Mouse (Mus musculus) C2C12 (cell line): ENCODE results near the gene Rab38.

Experiments
- CEBPB ChIP-seq: IDR thresholded peaks from one replicate; pipeline ENCODE4 v1.6.1; 2011; ENCODE audit warnings: low read depth, mild to moderate bottlenecking, control low read depth, moderate library complexity
- CTCF ChIP-seq: IDR thresholded peaks from one replicate; pipeline ENCODE4 v1.5.1; 2011; ENCODE audit not compliant: control insufficient read depth, insufficient read depth, insufficient read length
- MAX ChIP-seq: IDR thresholded peaks from one replicate; pipeline ENCODE4 v1.6.1; 2011; ENCODE audit warnings: mild to moderate bottlenecking, control low read depth
- MYOD1 ChIP-seq: IDR thresholded peaks from one replicate; pipeline ENCODE4 v1.6.1; 2011; ENCODE audit warnings: low read depth; ENCODE audit not compliant: control insufficient read depth, insufficient read length
- MYOG ChIP-seq: IDR thresholded peaks from one replicate; pipeline ENCODE4 v1.6.1; 2011; ENCODE audit not compliant: control insufficient read depth, insufficient read length; ENCODE audit errors: extremely low read depth
- USF1 ChIP-seq: IDR thresholded peaks from one replicate; pipeline ENCODE4 v1.6.1; 2011; ENCODE audit warnings: low read depth, mild to moderate bottlenecking, control low read depth, moderate library complexity

- no peak for TF ChIP-seq CTCF
- TF ChIP-seq MYOG: no peak
- TF ChIP-seq MAX: no peak
- peak; percentile 51 for TF ChIP-seq USF1
- peak; percentile 15 for TF ChIP-seq CEBPB
- no peak for TF ChIP-seq MYOD1
These were observed 72.2 kb downstream of the Rab38 start for GRCm38 (mm10) chr7:88502217-88502817.
